Mouse (Mus musculus): ENCODE measurements around the gene Tfpi. TPM values are rescaled to one million over a fixed set of nuclear protein-coding genes. Genes with fewer than 3 reads are reported as not detected.
A peak's percentile ranks its signal among the peaks of the same experiment; 100 is the strongest.

Gene Tfpi
- polyA plus RNA-seq, 1 experiment from 2014 or later, result 63.1 TPM

DNA sequence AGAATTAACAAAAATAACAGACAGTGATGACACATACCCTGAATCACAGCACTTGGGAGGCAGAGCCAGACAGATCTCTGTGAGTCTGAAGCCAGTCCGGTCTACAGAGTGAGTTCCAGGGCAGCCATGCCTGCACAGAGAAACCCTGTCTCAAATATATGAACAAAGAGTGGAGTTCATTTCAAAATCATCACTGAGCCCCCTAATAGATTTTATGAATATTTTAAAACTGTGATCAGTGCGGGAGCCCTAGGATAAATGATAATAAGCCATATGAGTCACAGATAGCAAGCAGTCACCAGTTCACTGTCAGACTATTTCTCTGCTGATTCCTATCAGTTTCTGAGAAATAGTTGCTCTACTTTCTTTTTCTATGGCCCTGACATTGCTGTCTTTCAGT, 17.1 kb upstream of the Tfpi start:
- no peak overlapping the region for H3K4me2 ChIP-seq
- no peaks in the 10 kb centered on the region for H3K27me3 ChIP-seq (ENCODE audit: insufficient read depth, low read length)
- no peaks in the 10 kb centered on the region for H3K4me1 ChIP-seq (ENCODE audit: insufficient read depth)
- no peak overlapping the region for H3K9ac ChIP-seq
- no peaks in the 10 kb centered on the region for H3K9me3 ChIP-seq (ENCODE audit: low read depth, low read length)
- ATAC-seq (ENCODE audit: insufficient read depth) (no peak), DNase-seq (no peak)
- WGBS, result 88% methylated on average over 2 of the region's 2 CpGs
- no peak overlapping the region for H3K27ac ChIP-seq (ENCODE audit: low read depth)
- H3K36me3 ChIP-seq (ENCODE audit: insufficient read depth), result no peaks in the 10 kb centered on the region
- H3K4me3 ChIP-seq (ENCODE audit: low read depth, low read length), result no peak overlapping the region
- TF ChIP-seq CTCF (IDR thresholded peaks at IDR 0.05; ENCODE audit: low read depth), result no peak

DNA sequence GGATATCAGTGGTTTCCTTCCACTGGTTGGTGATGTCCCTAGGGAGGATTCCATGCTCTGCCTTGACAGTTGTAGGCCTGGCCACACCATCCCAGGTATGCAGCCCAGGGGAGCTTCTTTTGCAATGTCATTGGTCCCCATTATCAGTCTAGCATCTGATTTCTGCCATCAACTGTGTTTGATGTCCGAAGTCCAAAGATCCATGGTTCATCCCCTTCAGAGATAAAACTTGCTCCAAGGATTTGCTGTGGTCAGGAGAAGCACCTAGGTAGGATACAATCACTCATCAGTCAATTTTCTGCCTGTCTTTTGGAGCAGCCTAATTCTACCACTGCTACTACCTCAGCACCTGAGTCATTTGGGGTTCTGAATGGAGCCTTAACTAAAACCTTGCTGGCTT, 15.1 kb upstream of the Tfpi start:
- WGBS, result 73% methylated on average over 1 of the region's 1 CpGs

GRCm38 (mm10) chr2:84487705-84488291, 11.2 kb upstream of the Tfpi start:
- no peaks in the 10 kb centered on the region for H3K4me1 ChIP-seq (ENCODE audit: insufficient read depth)
- no peak for TF ChIP-seq CTCF (IDR thresholded peaks at IDR 0.05; ENCODE audit: low read depth)
- WGBS, result 48% methylated on average over 9 of the region's 9 CpGs

More for the DNA sequence above, 15.1 kb upstream of the Tfpi start:
- Histone ChIP-seq H3K27me3 (ENCODE audit: insufficient read depth, low read length) (no peaks in the 10 kb centered on the region), H3K9me3 (ENCODE audit: low read depth, low read length) (no peaks in the 10 kb centered on the region), H3K36me3 (ENCODE audit: insufficient read depth) (no peaks in the 10 kb centered on the region), H3K27ac (ENCODE audit: low read depth) (no peak overlapping the region), H3K4me1 (ENCODE audit: insufficient read depth) (no peaks in the 10 kb centered on the region), H3K4me2 (no peak overlapping the region), H3K9ac (no peak overlapping the region), H3K4me3 (ENCODE audit: low read depth, low read length) (no peak overlapping the region)
- TF ChIP-seq CTCF (IDR thresholded peaks at IDR 0.05; ENCODE audit: low read depth), result no peak
- ATAC-seq (ENCODE audit: insufficient read depth), result no peak
- DNase-seq, result no peak

DNA sequence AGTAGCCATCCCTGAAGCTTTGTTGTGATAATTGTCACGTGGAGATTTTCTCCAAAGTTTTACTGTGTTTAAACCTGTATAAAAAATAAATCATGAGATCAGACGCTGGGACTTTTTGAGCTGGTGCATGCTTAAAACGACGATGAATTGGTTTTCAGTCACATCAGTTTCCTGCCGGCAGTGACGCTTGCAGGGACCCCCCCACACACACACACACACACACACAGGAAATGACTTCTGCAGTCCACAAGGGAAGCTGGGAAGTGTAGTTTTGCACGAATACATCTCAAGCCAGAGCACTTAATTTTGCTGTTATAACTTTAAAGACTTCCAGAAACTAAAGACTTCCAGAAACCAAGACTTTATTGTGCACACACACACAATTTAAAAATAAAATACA, 5.3 kb upstream of the Tfpi start:
- Histone ChIP-seq H3K4me3 (ENCODE audit: low read depth, low read length) (peak overlapping the region; percentile 20; the same call in 1 of the 2 replicates), H3K36me3 (ENCODE audit: insufficient read depth) (no peaks in the 10 kb centered on the region), H3K9ac (no peak overlapping the region), H3K27ac (ENCODE audit: low read depth) (no peak overlapping the region), H3K27me3 (ENCODE audit: insufficient read depth, low read length) (no peaks in the 10 kb centered on the region), H3K4me2 (peak overlapping the region; percentile 46), H3K4me1 (ENCODE audit: insufficient read depth) (no peaks in the 10 kb centered on the region), H3K9me3 (ENCODE audit: low read depth, low read length) (no peaks in the 10 kb centered on the region)
- DNase-seq (peak; percentile 76), ATAC-seq (ENCODE audit: insufficient read depth) (peak; percentile 79; the same call in 1 of the 2 replicates)
- WGBS, result 18% methylated on average over 7 of the region's 7 CpGs
- TF ChIP-seq CTCF (IDR thresholded peaks at IDR 0.05; ENCODE audit: low read depth), result no peak

More at GRCm38 (mm10) chr2:84487705-84488291, 11.2 kb upstream of the Tfpi start:
- ATAC-seq (ENCODE audit: insufficient read depth) (no peak), DNase-seq (no peak)
- Histone ChIP-seq H3K4me3 (ENCODE audit: low read depth, low read length) (no peak overlapping the region), H3K9me3 (ENCODE audit: low read depth, low read length) (no peaks in the 10 kb centered on the region), H3K4me2 (no peak overlapping the region), H3K27ac (ENCODE audit: low read depth) (no peak overlapping the region), H3K36me3 (ENCODE audit: insufficient read depth) (no peaks in the 10 kb centered on the region), H3K9ac (no peak overlapping the region), H3K27me3 (ENCODE audit: insufficient read depth, low read length) (no peaks in the 10 kb centered on the region)

DNA sequence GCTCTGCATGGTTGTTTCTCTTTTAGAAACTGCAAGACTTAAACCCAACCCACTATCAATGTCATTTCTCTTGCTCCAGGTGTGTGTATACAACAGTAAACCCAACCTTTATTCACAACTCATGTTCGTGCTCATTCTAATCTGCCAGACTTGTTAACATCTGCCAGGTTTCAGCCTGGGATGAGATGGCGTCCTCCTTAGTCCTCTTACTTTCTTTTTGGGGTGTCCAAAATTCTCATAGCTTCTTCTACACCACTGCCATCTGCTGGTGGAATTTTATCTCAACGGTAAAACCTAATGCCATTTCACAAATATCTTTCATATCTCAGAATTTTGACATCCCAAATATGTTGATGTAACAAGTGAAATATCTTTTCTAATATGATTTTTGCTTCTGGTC, 2.5 kb upstream of the Tfpi start:
- peak; percentile 87 for DNase-seq
- H3K4me3 ChIP-seq (ENCODE audit: low read depth, low read length), result no peak overlapping the region
- WGBS, result 12% methylated on average over 3 of the region's 3 CpGs
- peak; percentile 58 for TF ChIP-seq CTCF (IDR thresholded peaks at IDR 0.05; ENCODE audit: low read depth)
- H3K9me3 ChIP-seq (ENCODE audit: low read depth, low read length), result no peaks in the 10 kb centered on the region
- H3K27me3 ChIP-seq (ENCODE audit: insufficient read depth, low read length), result no peaks in the 10 kb centered on the region
- 0 out of 2 replicates have a peak, but pooled peaks cover 3% of the 10 kb centered on the region for H3K36me3 ChIP-seq (ENCODE audit: insufficient read depth)
- no peak overlapping the region for H3K27ac ChIP-seq (ENCODE audit: low read depth)
- 0 out of 2 replicates have a peak, but pooled peaks cover 3% of the 10 kb centered on the region for H3K4me1 ChIP-seq (ENCODE audit: insufficient read depth)
- ATAC-seq (ENCODE audit: insufficient read depth), result no peak
- H3K4me2 ChIP-seq, result peak overlapping the region; percentile 39; the same call in 1 of the 2 replicates
- no peak overlapping the region for H3K9ac ChIP-seq

DNA sequence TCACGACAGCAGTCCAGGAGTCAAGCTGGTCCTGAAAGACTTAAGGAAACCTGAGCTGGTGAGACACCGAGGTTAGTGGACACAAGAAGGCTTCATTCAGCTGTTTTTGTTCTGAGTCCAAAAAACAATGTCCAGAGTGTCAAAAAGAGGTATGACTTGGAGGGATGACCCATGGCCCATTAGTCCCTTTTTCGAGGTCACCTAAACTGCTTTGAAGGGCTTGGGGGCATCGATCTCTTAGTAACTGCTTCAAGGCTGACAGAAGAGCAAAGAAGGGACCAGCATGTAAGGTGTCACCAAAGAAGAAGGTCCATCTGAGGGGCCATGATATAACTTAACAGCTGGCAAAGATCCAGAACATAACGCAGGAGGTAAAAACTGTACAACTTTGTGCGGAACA, 1.2 kb upstream of the Tfpi start:
- H3K27me3 ChIP-seq (ENCODE audit: insufficient read depth, low read length), result no peaks in the 10 kb centered on the region
- 86% methylated on average over 6 of the region's 6 CpGs for WGBS
- H3K4me1 ChIP-seq (ENCODE audit: insufficient read depth), result 0 out of 2 replicates have a peak, but pooled peaks cover 3% of the 10 kb centered on the region
- no peak for DNase-seq
- no peak overlapping the region for H3K4me2 ChIP-seq
- no peak for ATAC-seq (ENCODE audit: insufficient read depth)
- TF ChIP-seq CTCF (IDR thresholded peaks at IDR 0.05; ENCODE audit: low read depth), result no peak
- H3K36me3 ChIP-seq (ENCODE audit: insufficient read depth), result peaks cover 6% of the 10 kb centered on the region; the same call in 1 of the 2 replicates
- H3K4me3 ChIP-seq (ENCODE audit: low read depth, low read length), result no peak overlapping the region
- H3K27ac ChIP-seq (ENCODE audit: low read depth), result no peak overlapping the region
- no peaks in the 10 kb centered on the region for H3K9me3 ChIP-seq (ENCODE audit: low read depth, low read length)
- no peak overlapping the region for H3K9ac ChIP-seq

GRCm38 (mm10) chr2:84476131-84476530, 444 bp downstream of the Tfpi start:
- WGBS, result 13% methylated on average over 3 of the region's 3 CpGs
- H3K9me3 ChIP-seq (ENCODE audit: low read depth, low read length), result no peaks in the 10 kb centered on the region
- peak overlapping the region; percentile 83 for H3K27ac ChIP-seq (ENCODE audit: low read depth)
- 0 out of 2 replicates have a peak, but pooled peaks cover 3% of the 10 kb centered on the region for H3K4me1 ChIP-seq (ENCODE audit: insufficient read depth)
- H3K27me3 ChIP-seq (ENCODE audit: insufficient read depth, low read length), result no peaks in the 10 kb centered on the region
- H3K4me3 ChIP-seq (ENCODE audit: low read depth, low read length), result peak overlapping the region; percentile 42
- peak overlapping the region; percentile 54 for H3K9ac ChIP-seq
- DNase-seq (no peak), ATAC-seq (ENCODE audit: insufficient read depth) (peak; percentile 35; the same call in 1 of the 2 replicates)
- peaks cover 6% of the 10 kb centered on the region; the same call in 1 of the 2 replicates for H3K36me3 ChIP-seq (ENCODE audit: insufficient read depth)
- peak overlapping the region; percentile 71 for H3K4me2 ChIP-seq
- no peak for TF ChIP-seq CTCF (IDR thresholded peaks at IDR 0.05; ENCODE audit: low read depth)
